Mouse (Mus musculus) splenic B cell, adult 2 months (primary cell): ENCODE measurements around the gene Fam196b.

ENCODE experiments used
- DNase-seq: peaks from one replicate; pipeline ENCODE4 v3.0.0-alpha.2; 2011; ENCODE audit warnings: low read depth, low spot score
- H3K27me3 ChIP-seq: 2 replicates; pipeline ENCODE4 v1.6.1; 2012; ENCODE audit warnings: mild to moderate bottlenecking, low read length, moderate library complexity, mixed read lengths; ENCODE audit not compliant: control insufficient read depth, poor library complexity, insufficient read depth, severe bottlenecking
- H3K36me3 ChIP-seq: 2 replicates; pipeline ENCODE4 v1.6.1; 2012; ENCODE audit warnings: mild to moderate bottlenecking, low read length, moderate library complexity, mixed read lengths; ENCODE audit not compliant: control insufficient read depth, poor library complexity, insufficient read depth, severe bottlenecking

Gene Fam196b

GRCm38 (mm10) chr11:34406309-34406708 lies 91.7 kb downstream of the Fam196b start:
- H3K36me3 ChIP-seq = peaks cover 2% of the 10 kb centered on the region
- no peaks in the 10 kb centered on the region for H3K27me3 ChIP-seq
- DNase-seq = no peak

GRCm38 (mm10) chr11:34406850-34407249 lies 92.2 kb downstream of the Fam196b start:
- peaks cover 2% of the 10 kb centered on the region for H3K36me3 ChIP-seq
- no peaks in the 10 kb centered on the region for H3K27me3 ChIP-seq
- DNase-seq = no peak

GRCm38 (mm10) chr11:34415884-34416618 lies 101.4 kb downstream of the Fam196b start:
- no peak for DNase-seq
- H3K27me3 ChIP-seq = no peaks in the 10 kb centered on the region
- peaks cover 15% of the 10 kb centered on the region for H3K36me3 ChIP-seq

- Histone ChIP-seq H3K27me3 (no peaks in the 10 kb centered on the region), H3K36me3 (peaks cover 15% of the 10 kb centered on the region)
- DNase-seq = no peak
These were observed 102.0 kb downstream of the Fam196b start for GRCm38 (mm10) chr11:34416619-34416979.

GRCm38 (mm10) chr11:34421061-34421460 lies 106.4 kb downstream of the Fam196b start:
- Histone ChIP-seq H3K27me3 (no peaks in the 10 kb centered on the region), H3K36me3 (peaks cover 15% of the 10 kb centered on the region)
- no peak for DNase-seq

- DNase-seq = no peak
- Histone ChIP-seq H3K36me3 (peaks cover 4% of the 10 kb centered on the region), H3K27me3 (no peaks in the 10 kb centered on the region)
These were observed 109.9 kb downstream of the Fam196b start for GRCm38 (mm10) chr11:34424546-34424945.

- Histone ChIP-seq H3K36me3 (peaks cover 4% of the 10 kb centered on the region), H3K27me3 (no peaks in the 10 kb centered on the region)
- no peak for DNase-seq
These were observed 112.6 kb downstream of the Fam196b start for GRCm38 (mm10) chr11:34427212-34427611.

GRCm38 (mm10) chr11:34430940-34431339 lies 116.3 kb downstream of the Fam196b start:
- Histone ChIP-seq H3K36me3 (no peaks in the 10 kb centered on the region; the same call in none of the 2 replicates), H3K27me3 (no peaks in the 10 kb centered on the region)
- no peak for DNase-seq

- no peak for DNase-seq
- peaks cover 1% of the 10 kb centered on the region for H3K36me3 ChIP-seq
- no peaks in the 10 kb centered on the region for H3K27me3 ChIP-seq
These were observed 116.7 kb downstream of the Fam196b start for GRCm38 (mm10) chr11:34431371-34431770.

- no peak for DNase-seq
- H3K27me3 ChIP-seq = no peaks in the 10 kb centered on the region
These were observed 117.4 kb downstream of the Fam196b start for GRCm38 (mm10) chr11:34431978-34432377.

GRCm38 (mm10) chr11:34437446-34437845 lies 122.8 kb downstream of the Fam196b start:
- H3K36me3 ChIP-seq = peaks cover 8% of the 10 kb centered on the region
- H3K27me3 ChIP-seq = no peaks in the 10 kb centered on the region
- DNase-seq = no peak

More at GRCm38 (mm10) chr11:34431978-34432377, 117.4 kb downstream of the Fam196b start:
- H3K36me3 ChIP-seq = peaks cover 4% of the 10 kb centered on the region

- no peak for DNase-seq
- Histone ChIP-seq H3K27me3 (no peaks in the 10 kb centered on the region), H3K36me3 (peaks cover 10% of the 10 kb centered on the region)
These were observed 123.8 kb downstream of the Fam196b start for GRCm38 (mm10) chr11:34438429-34438828.

- H3K27me3 ChIP-seq = no peaks in the 10 kb centered on the region
- H3K36me3 ChIP-seq = peaks cover 5% of the 10 kb centered on the region
- peak; percentile 45 for DNase-seq
These were observed 133.3 kb downstream of the Fam196b start for GRCm38 (mm10) chr11:34447891-34448290.

- Histone ChIP-seq H3K27me3 (no peaks in the 10 kb centered on the region), H3K36me3 (peaks cover 5% of the 10 kb centered on the region; the same call in 1 of the 2 replicates)
- DNase-seq = no peak
These were observed 135.3 kb downstream of the Fam196b start for GRCm38 (mm10) chr11:34449944-34450343.

- no peaks in the 10 kb centered on the region for H3K27me3 ChIP-seq
- H3K36me3 ChIP-seq = peaks cover 7% of the 10 kb centered on the region; the same call in 1 of the 2 replicates
- DNase-seq = peak; percentile 6
These were observed 152.4 kb downstream of the Fam196b start for GRCm38 (mm10) chr11:34467056-34467455.

GRCm38 (mm10) chr11:34468571-34468970 lies 153.9 kb downstream of the Fam196b start:
- no peak for DNase-seq
- Histone ChIP-seq H3K36me3 (peaks cover 7% of the 10 kb centered on the region; the same call in 1 of the 2 replicates), H3K27me3 (no peaks in the 10 kb centered on the region)
